Mouse (Mus musculus) neural tube, embryonic 11.5 days (tissue): ENCODE data around the gene Anapc13. TPM values are rescaled to one million over a fixed set of nuclear protein-coding genes. Genes with fewer than 3 reads are reported as not detected.

Experiments used
- polyA plus RNA-seq: library from polyadenylated mRNA; unstranded; fragments of >200 nt; fragmentation: Nextera tagmentation; extraction: Ambion mirVana; gene quantifications from 2 replicates; pipeline ENCODE4 v1.2.1, GENCODE M21; 2014

Anapc13 gene
- polyA plus RNA-seq, 1 experiment from 2014 or later, result 156 TPM

Other genes with a start within 250 kb of the Anapc13 start
- 0.30 and 1.4 TPM in 2 replicates for gene Ky, start 120.5 kb upstream of the Anapc13 start, polyA plus RNA-seq
- gene Cep63, start 238 bp downstream of the Anapc13 start, polyA plus RNA-seq, result 49.6 and 54.2 TPM in 2 replicates
- 70.6 and 76.7 TPM in 2 replicates for gene Amotl2, start 90.4 kb downstream of the Anapc13 start, polyA plus RNA-seq
- gene Ryk, start 208.6 kb downstream of the Anapc13 start, polyA plus RNA-seq, result 41.8 and 42.2 TPM in 2 replicates